Mouse (Mus musculus) c-Kit-positive CD71-positive TER-119-positive erythroid progenitor cells, embryonic 14.5 days (primary cell): ENCODE results near the gene Eef2k.
"Not testable (repeated sequence)": the region's sequence is repeated elsewhere in the genome, so short reads cannot be mapped to it uniquely, and the experiment has no call there.

Source experiments
- DNase-seq: peaks from one replicate; pipeline ENCODE4 v3.0.0-alpha.2; 2013; ENCODE audit warnings: low spot score

The Eef2k gene

GRCm38 (mm10) chr7:120940343-120940742 is 97.7 kb downstream of the Eef2k start:
- no peak for DNase-seq

DNA sequence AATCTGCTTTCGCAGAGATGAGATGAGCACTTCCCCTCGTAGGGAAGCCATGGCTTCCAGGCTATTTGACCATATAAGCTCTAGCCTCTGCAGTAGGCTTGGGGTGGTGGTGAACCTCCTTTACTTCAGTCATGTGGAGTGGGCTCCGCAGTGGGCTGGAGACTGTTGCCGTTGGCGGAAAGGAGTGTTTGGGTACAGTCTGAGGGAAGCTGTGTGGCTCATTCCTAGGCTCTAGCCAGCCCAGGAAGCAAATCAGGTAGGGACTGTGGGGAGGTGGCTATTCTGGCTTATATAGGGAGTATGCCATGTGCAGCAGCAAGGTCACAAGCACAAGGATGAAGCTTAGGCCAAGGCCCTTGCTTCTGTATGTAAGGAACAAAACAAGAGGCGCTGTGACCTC is 98.6 kb downstream of the Eef2k start:
- no peak for DNase-seq

DNA sequence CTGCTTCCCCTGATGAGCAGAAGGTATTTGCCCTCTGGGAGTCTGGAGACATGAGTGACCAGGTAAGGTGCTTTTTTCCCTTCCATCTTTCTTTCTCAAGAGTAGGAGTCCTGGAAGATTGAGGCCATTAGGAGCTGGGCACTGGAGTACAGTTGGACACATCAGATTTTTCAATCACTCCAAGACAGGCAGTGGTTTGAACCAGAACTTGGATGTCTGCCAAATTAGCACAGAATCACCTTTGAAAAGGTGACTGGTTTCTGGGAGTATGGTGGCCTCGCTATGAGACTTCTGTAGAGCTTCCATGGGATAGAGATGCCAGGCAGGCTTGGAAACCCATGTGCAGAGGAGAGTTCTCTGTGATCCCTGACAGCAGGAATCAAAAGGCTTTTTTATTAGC is 99.9 kb downstream of the Eef2k start:
- DNase-seq, result no peak

GRCm38 (mm10) chr7:120943936-120944509 is 101.4 kb downstream of the Eef2k start:
- no peak for DNase-seq

DNA sequence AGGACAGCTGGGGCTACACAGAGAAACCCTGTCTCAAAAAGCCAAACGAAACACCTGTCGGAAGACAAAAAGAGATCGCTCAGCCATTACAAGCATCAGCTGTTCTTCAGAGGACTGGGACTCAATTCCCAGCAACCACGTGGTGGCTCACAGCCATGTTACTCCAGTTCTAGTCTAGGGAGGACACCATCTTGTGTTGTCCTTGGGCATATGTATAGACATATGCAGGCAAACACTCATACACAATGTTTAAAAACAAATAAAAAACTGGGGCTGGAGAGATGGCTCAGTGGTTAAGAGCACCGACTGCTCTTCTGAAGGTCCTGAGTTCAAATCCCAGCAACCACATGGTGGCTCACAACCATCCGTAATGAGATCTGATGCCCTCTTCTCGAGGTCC is 111.0 kb downstream of the Eef2k start:
- not testable (repeated sequence) for DNase-seq
